Mouse (Mus musculus) forebrain, embryonic 13.5 days (tissue): Measurements from ENCODE around the gene Tesc. TPM values are rescaled to one million over a fixed set of nuclear protein-coding genes. Genes with fewer than 3 reads are reported as not detected.

Experiments
- ATAC-seq: fragments of 200-750 bp; cut with Nextera tagmentation; 2 replicates; pipeline ENCODE4 v1.8.0; 2017
- H3K27ac ChIP-seq: fragments of 300-500 bp; sonication (generic); 2 replicates; pipeline ENCODE4 v1.5.1; 2015; ENCODE audit warnings: inconsistent platforms, mild to moderate bottlenecking, moderate library complexity
- H3K27me3 ChIP-seq: fragments of 300-500 bp; sonication (generic); 2 replicates; pipeline ENCODE4 v1.6.1; 2015; ENCODE audit warnings: mild to moderate bottlenecking, inconsistent platforms
- H3K36me3 ChIP-seq: fragments of 300-500 bp; sonication (generic); 2 replicates; pipeline ENCODE4 v1.6.1; 2015; ENCODE audit warnings: mild to moderate bottlenecking, inconsistent platforms; ENCODE audit not compliant: poor library complexity, severe bottlenecking
- H3K4me1 ChIP-seq: fragments of 300-500 bp; sonication (generic); 2 replicates; pipeline ENCODE4 v1.6.1; 2015; ENCODE audit warnings: inconsistent platforms
- H3K4me2 ChIP-seq: fragments of 300-500 bp; sonication (generic); 2 replicates; pipeline ENCODE4 v1.6.1; 2015; ENCODE audit warnings: inconsistent platforms, mild to moderate bottlenecking, moderate library complexity
- H3K4me3 ChIP-seq: fragments of 300-500 bp; sonication (generic); 2 replicates; pipeline ENCODE4 v1.5.1; 2015; ENCODE audit warnings: mild to moderate bottlenecking, inconsistent platforms
- H3K9ac ChIP-seq: fragments of 300-500 bp; sonication (generic); 2 replicates; pipeline ENCODE4 v1.6.1; 2015; ENCODE audit warnings: mild to moderate bottlenecking, inconsistent platforms
- H3K9me3 ChIP-seq: fragments of 300-500 bp; sonication (generic); replicated peaks from 2 replicates; pipeline ENCODE4 v1.6.1; 2016; ENCODE audit warnings: inconsistent platforms
- WGBS: fragments of 180-500 bp; shearing (Covaris S2); methylation state at CpG from one replicate; pipeline ENCODE4 v1.1.7; 2015; 5-methylcytosine and 5-hydroxymethylcytosine counted together
- polyA plus RNA-seq: library from polyadenylated mRNA; unstranded; fragments of >200 nt; fragmentation: Nextera tagmentation; extraction: Ambion mirVana; gene quantifications from 2 replicates; pipeline ENCODE4 v1.2.1, GENCODE M21; 2015

Gene Tesc
- polyA plus RNA-seq, 1 experiment from 2014 or later, result 4.5 TPM

DNA sequence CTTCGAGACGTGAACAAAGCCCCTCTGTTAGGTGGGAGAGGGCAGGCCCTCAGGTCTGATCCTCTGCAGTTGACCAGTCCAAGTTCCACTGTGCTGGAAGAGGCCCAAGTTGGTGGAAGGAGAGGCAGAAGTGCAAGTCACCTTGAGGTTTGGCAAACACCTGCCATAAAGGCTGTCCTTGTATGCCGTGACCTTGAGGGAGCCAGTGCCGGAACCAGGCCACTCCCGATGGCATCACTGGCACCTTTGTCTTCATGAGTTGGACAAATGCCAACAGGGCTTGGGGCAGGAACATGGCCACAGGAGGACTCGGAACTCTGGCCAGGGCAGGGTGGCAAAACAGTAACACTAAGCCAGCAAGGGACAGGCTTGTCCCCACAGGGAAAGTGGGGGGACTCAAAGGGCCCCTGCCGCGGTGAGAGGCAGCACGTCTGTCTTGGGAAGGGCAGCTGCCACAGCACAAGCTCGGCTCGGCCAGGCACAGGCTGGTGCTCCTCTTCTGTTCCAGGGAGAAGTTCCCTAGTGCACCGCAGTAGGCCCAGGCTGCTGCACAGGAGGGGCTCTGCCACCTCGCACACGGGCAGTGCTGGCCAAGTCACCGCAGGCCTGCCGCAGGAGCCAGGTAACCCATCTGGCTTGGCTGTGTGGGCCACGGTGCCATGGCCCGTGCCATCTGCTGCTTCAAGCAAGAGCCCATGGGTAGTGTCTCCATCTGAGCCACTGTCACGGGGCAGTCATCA lies 38.1 kb downstream of the Tesc start:
- Histone ChIP-seq H3K9me3 (no peaks in the 10 kb centered on the region), H3K36me3 (peaks cover 56% of the 10 kb centered on the region), H3K4me1 (peaks cover 48% of the 10 kb centered on the region), H3K27ac (no peak overlapping the region), H3K9ac (no peak overlapping the region), H3K27me3 (no peaks in the 10 kb centered on the region), H3K4me2 (no peak overlapping the region), H3K4me3 (no peak overlapping the region)
- ATAC-seq, result no peak
- 84% methylated on average over 19 of the region's 19 CpGs for WGBS

DNA sequence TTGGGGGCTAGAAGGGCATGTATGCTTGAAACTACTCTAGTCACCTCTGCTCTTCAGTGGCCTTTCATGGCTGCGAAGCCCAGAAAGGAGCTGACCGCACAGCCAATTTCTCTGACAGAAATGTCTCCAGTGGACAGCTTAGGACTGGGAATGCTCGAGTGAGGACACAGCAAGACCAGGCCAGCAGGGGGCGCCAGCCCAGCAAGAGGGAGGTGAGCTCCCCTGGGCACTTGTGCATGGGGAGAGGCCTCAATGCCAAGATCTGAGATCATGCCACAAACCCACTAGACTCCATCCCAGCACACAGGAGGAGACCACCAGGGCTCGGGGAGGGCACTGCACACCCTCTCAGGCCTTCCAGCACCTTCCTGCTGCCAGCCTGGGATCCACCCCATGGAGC lies 39.3 kb downstream of the Tesc start:
- Histone ChIP-seq H3K27ac (no peak overlapping the region), H3K4me1 (peaks cover 48% of the 10 kb centered on the region), H3K9me3 (no peaks in the 10 kb centered on the region), H3K4me2 (no peak overlapping the region), H3K27me3 (no peaks in the 10 kb centered on the region), H3K9ac (no peak overlapping the region), H3K4me3 (no peak overlapping the region), H3K36me3 (peaks cover 49% of the 10 kb centered on the region)
- WGBS, result 50% methylated on average over 5 of the region's 5 CpGs
- ATAC-seq, result no peak

DNA sequence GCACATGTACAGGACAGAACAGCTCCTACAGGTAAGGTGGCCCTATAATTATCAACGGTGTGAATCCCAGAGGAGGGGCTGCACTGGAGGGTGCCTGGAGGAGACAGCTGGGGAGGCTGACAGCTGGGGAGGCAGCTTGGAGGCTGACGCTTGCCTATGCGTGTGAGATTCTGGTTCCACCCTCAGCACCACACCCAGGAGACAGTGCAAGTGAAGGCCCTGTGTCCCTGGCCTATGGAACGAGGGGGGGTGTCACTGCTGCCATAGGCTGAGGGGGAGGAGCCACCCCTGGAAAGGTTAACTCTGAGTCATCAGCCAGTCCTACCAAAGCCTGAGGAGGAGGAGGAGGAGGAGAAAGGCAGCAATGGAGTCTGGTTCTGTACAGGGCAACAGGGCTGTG lies 40.0 kb downstream of the Tesc start:
- Histone ChIP-seq H3K27ac (no peak overlapping the region), H3K4me1 (peaks cover 52% of the 10 kb centered on the region), H3K36me3 (peaks cover 54% of the 10 kb centered on the region), H3K4me2 (no peak overlapping the region), H3K27me3 (no peaks in the 10 kb centered on the region), H3K4me3 (no peak overlapping the region), H3K9me3 (no peaks in the 10 kb centered on the region), H3K9ac (no peak overlapping the region)
- 77% methylated on average over 4 of the region's 4 CpGs for WGBS
- ATAC-seq, result no peak

DNA sequence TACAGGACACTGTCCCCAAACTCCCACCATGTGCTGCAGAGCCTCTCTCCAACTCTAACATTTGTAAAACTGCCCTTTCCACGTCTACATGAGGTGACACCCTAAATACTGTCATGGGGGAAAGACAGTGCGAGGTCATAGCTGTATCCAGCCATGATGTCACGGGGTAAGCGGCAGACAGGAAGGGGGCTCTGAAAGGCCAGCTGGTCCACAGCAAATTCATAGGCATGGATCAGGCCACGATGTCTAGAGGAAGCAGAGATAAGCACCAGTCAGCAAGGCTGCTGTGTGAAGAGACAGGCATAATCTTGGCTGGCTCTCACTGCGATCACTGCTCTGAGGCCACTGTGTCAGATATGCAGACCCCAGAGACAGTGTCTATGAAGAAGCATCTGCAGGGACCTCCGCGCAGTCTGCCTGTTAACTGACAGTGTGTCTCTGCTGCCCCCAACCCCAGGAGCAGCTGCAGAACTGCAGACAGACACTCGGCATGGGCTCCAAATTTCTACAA lies 40.5 kb downstream of the Tesc start:
- H3K9me3 ChIP-seq, result no peaks in the 10 kb centered on the region
- 92% methylated on average over 9 of the region's 9 CpGs for WGBS
- H3K9ac ChIP-seq, result no peak overlapping the region

DNA sequence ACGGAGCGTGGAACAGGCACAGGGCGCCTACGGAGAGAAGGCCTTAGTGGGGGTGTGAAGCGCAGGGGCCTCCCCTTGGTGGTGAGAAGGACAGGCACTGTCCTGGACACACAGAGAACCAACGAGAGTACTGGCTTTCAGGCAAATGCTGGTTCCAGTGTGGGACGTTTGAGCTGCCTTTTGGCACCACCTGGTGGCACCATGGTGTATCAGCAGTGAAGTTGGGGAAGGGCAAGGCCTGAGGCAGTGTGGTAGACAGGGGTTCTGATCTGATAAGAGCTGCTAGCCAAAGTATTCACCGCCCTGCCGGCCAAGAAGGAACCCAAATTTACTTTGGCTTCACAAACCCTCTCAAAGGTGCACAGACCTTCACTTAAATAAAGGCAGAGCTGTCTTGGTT lies 41.8 kb downstream of the Tesc start:
- no peak overlapping the region for H3K27ac ChIP-seq
- H3K4me2 ChIP-seq, result no peak overlapping the region
- WGBS, result 48% methylated on average over 9 of the region's 9 CpGs
- H3K4me1 ChIP-seq, result peaks cover 56% of the 10 kb centered on the region
- peaks cover 58% of the 10 kb centered on the region for H3K36me3 ChIP-seq
- peak; percentile 41; the same call in 1 of the 2 replicates for ATAC-seq
- no peak overlapping the region for H3K4me3 ChIP-seq
- H3K9me3 ChIP-seq, result no peaks in the 10 kb centered on the region
- no peak overlapping the region for H3K9ac ChIP-seq
- no peaks in the 10 kb centered on the region for H3K27me3 ChIP-seq

More for the DNA sequence above, 40.5 kb downstream of the Tesc start:
- Histone ChIP-seq H3K36me3 (peaks cover 54% of the 10 kb centered on the region), H3K27ac (no peak overlapping the region), H3K4me1 (peaks cover 56% of the 10 kb centered on the region), H3K4me2 (no peak overlapping the region), H3K27me3 (no peaks in the 10 kb centered on the region), H3K4me3 (no peak overlapping the region)
- no peak for ATAC-seq

DNA sequence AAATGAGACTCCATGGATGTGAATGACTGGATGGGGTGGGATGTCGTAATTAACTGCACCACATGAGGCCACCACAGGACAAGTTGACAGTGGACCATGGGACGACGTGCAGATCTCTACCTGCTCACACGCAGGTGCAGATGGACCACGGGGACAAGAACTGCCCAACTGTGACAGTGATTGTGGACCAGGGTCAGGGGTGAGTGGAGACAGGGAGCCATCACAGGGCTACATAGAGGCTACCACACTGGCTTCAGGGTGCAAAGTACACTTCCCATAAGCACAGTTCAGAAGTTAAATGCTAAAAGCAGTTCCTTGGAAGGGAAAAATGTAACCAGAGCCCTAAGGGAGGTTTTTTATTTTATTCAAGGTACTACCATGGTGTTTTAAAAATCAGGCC lies 44.2 kb downstream of the Tesc start:
- peaks cover 54% of the 10 kb centered on the region for H3K4me1 ChIP-seq
- H3K4me2 ChIP-seq, result no peak overlapping the region
- H3K27ac ChIP-seq, result no peak overlapping the region
- no peak overlapping the region for H3K4me3 ChIP-seq
- peaks cover 63% of the 10 kb centered on the region for H3K36me3 ChIP-seq
- WGBS, result 85% methylated on average over 5 of the region's 5 CpGs
- ATAC-seq, result no peak
- H3K9me3 ChIP-seq, result no peaks in the 10 kb centered on the region
- no peaks in the 10 kb centered on the region for H3K27me3 ChIP-seq
- no peak overlapping the region for H3K9ac ChIP-seq

DNA sequence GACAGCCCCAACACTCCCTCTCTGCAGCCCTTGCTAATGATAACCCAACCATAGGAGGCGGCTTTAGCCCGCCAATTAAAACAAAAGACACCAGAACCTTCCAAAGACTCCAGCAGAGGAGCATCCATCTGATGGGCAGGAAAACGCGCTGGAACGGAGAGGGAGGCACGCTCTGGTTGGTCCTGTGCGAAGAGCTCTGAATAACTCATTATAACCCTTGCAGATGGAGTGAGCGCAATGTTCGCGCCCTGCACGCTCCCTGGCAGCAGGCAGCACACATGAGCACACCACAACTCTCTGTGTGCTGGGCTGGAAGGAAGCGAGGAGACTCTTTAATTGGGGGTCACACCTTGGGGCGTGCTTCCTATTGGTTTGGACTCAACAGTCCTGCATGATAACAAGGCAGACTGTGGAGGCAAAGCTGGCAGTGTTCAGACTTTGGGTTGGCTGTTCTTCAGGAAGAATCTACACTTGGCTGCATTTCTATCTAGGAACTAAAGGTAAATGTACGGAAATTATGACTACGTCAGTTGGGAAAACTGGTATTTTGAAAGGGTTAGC lies 45.8 kb downstream of the Tesc start:
- Histone ChIP-seq H3K4me3 (no peak overlapping the region), H3K9ac (no peak overlapping the region), H3K9me3 (no peaks in the 10 kb centered on the region), H3K27ac (peak overlapping the region; percentile 81), H3K4me1 (peaks cover 59% of the 10 kb centered on the region), H3K27me3 (no peaks in the 10 kb centered on the region), H3K4me2 (no peak overlapping the region), H3K36me3 (peaks cover 51% of the 10 kb centered on the region)
- peak; percentile 69 for ATAC-seq
- WGBS, result 43% methylated on average over 15 of the region's 15 CpGs

DNA sequence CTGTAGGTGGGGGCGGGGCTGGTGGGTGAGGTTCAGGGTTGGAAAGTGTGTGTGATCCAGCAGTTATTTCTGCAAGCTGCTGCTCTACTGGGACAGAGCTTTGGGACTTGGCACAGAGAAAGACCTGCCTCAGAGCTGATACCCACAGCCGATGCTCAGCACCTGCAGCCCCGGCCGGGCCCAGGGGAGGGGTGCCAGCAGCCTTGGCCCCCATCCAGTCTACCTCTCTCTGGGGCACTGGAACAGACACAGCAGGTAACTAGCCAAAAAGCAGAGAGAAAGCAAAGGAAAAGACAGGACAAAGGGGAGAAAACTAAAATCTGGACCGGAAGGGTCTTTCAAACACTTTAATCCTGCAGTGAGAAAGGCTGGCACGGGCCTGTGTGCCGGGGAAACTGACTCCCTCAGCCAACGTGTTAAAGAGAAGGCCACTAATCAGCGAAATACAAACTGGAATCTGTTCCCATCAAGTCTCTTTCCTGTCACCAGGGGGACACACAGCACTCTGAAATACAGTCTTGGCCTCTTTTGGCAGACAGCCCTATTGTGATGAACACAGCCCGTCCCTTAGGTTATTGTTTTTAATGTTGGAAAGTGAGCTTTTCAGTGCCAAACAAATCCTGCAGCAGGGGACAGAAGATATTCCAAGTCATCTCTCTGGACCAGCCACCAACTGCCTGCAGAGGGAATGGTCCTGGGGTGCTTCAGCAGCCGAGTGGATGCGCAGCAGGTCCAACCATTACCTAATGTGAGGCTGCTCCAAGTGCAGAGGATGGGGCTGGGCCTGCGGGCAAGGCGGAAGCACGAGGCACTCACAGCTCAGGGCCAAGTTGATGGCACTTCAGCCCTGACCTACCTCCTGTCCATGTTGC lies 49.4 kb downstream of the Tesc start:
- WGBS, result 61% methylated on average over 15 of the region's 15 CpGs
- peak; percentile 36 for ATAC-seq
- H3K27ac ChIP-seq, result peak overlapping the region; percentile 82
- H3K4me1 ChIP-seq, result peaks cover 95% of the 10 kb centered on the region
- H3K9ac ChIP-seq, result no peak overlapping the region
- no peaks in the 10 kb centered on the region for H3K9me3 ChIP-seq
- no peak overlapping the region for H3K4me3 ChIP-seq
- no peak overlapping the region for H3K4me2 ChIP-seq
- H3K27me3 ChIP-seq, result no peaks in the 10 kb centered on the region
- H3K36me3 ChIP-seq, result peaks cover 30% of the 10 kb centered on the region

DNA sequence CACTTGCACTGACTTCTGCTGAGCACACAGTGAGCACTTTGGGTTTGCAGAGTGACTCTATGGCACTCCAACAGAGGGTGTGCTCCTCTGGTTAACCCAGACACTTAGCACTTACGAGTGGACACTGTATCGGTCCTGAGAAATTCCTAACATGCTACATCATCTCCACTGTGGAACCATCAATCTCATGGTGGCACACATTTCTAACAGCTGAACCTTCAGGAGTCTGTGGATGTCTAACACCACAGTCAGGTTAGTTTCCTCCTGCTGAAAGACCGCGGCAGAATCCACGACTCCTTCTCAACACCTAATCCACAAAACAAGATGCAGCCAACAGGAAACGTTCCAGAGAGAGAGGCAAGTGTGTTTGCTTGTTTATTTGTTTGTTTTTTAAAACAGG lies 51.0 kb downstream of the Tesc start:
- H3K27me3 ChIP-seq, result no peaks in the 10 kb centered on the region
- H3K4me2 ChIP-seq, result no peak overlapping the region
- H3K4me1 ChIP-seq, result peaks cover 96% of the 10 kb centered on the region
- peaks cover 26% of the 10 kb centered on the region for H3K36me3 ChIP-seq
- no peak overlapping the region for H3K9ac ChIP-seq
- WGBS, result 88% methylated on average over 6 of the region's 6 CpGs
- ATAC-seq, result no peak
- H3K27ac ChIP-seq, result peak overlapping the region; percentile 76; the same call in 1 of the 2 replicates
- H3K4me3 ChIP-seq, result no peak overlapping the region
- no peaks in the 10 kb centered on the region for H3K9me3 ChIP-seq

DNA sequence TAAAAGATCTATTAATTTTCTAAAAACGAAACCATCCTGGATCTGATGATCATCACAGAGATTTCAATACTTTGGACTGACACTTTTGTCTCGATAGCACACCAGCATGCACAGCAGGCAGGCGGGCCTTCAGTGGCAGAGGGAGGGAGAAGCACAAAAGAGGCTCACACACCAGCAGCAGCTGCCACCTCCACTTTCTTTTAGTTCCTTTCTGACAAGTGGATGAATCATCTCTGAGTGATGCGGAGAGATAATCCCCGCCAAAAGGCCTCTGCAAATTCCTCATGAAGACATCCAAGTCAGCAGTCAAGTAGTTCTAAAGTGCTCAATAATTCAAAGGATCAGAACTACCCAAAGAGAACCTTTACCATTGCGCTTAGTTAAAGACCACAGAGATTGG lies 51.8 kb downstream of the Tesc start:
- Histone ChIP-seq H3K27me3 (no peaks in the 10 kb centered on the region), H3K9me3 (no peaks in the 10 kb centered on the region), H3K4me1 (peaks cover 97% of the 10 kb centered on the region), H3K4me2 (peak overlapping the region; percentile 13; the same call in 1 of the 2 replicates), H3K36me3 (peaks cover 22% of the 10 kb centered on the region), H3K27ac (peak overlapping the region; percentile 76), H3K4me3 (no peak overlapping the region), H3K9ac (no peak overlapping the region)
- WGBS, result 25% methylated on average over 6 of the region's 6 CpGs
- ATAC-seq, result no peak

DNA sequence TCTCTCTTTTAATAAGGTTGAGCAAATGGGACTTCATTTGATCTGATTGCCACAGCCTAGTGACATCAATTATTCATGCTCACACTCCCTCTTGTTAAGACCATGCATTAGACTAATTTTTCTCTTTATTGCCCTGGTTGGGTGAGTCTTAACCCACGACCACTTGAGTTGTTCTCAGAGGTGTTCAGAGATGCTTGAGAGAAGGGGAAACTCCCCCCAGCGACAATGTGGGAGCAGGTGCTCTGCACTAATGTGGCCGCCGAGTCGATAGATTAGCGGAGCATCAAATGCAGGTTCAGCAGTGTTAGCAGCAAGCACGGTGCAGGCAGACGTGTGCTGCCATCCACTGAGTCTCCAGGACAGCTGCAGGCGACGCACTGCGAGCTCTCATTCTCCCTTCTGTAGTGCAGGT lies 52.3 kb downstream of the Tesc start:
- peak; percentile 22; the same call in 1 of the 2 replicates for ATAC-seq
- H3K27ac ChIP-seq, result peak overlapping the region; percentile 76
- peak overlapping the region; percentile 40; the same call in 1 of the 2 replicates for H3K9ac ChIP-seq
- no peaks in the 10 kb centered on the region for H3K27me3 ChIP-seq
- peaks cover 98% of the 10 kb centered on the region for H3K4me1 ChIP-seq
- H3K4me2 ChIP-seq, result peak overlapping the region; percentile 13; the same call in 1 of the 2 replicates
- H3K4me3 ChIP-seq, result no peak overlapping the region
- no peaks in the 10 kb centered on the region for H3K9me3 ChIP-seq
- H3K36me3 ChIP-seq, result peaks cover 20% of the 10 kb centered on the region
- WGBS, result 14% methylated on average over 11 of the region's 11 CpGs
